Mouse (Mus musculus): ENCODE results near the gene Cops9.

Cops9 gene

DNA sequence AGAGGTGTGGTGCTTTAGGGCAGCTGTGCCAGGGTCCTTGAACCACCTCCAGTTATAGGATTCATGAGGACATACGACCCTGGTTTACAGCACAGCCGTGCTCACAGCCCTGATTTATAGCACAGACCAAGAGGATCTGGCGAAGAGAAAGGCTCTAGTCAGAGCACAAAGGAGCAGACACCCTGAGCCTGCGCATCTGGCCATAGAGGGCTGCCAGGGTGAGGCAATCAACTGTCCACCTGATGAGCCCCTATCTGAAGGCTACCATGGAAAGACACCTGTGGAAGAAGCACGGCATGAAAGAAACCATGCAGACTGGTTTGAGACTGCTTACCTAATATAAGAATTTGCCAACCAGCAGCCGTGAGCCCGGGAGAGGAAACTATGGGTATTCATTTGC, 4.8 kb upstream of the Cops9 start:
- no peak for DNase-seq (ENCODE audit: low read depth, low spot score)

- DNase-seq (ENCODE audit: low read depth, low spot score), result no peak
Measured at GRCm38 (mm10) chr1:92646111-92646510, 4.3 kb upstream of the Cops9 start.

GRCm38 (mm10) chr1:92644916-92645315, 3.1 kb upstream of the Cops9 start:
- DNase-seq (ENCODE audit: low read depth, low spot score), result no peak

DNA sequence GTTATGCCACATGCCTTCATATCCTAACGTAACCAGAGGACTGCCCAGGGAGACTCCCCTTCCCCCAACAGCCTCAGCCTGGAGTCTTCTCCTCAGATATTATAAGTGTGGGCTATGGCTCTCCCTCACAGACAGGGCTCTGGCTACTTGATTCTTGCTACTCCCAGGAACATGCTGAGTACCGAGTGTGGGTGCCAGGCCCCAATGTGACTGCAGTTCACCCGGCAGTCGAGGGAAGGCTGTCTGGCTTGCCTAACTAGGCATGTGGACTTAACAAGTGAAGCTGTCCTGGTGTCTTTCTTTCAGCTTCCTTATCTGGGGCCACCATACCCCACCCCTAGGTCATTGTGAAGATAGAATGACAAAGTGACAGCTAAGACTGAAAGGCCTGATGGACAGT, 1.9 kb upstream of the Cops9 start:
- no peak for DNase-seq (ENCODE audit: low read depth, low spot score)

DNA sequence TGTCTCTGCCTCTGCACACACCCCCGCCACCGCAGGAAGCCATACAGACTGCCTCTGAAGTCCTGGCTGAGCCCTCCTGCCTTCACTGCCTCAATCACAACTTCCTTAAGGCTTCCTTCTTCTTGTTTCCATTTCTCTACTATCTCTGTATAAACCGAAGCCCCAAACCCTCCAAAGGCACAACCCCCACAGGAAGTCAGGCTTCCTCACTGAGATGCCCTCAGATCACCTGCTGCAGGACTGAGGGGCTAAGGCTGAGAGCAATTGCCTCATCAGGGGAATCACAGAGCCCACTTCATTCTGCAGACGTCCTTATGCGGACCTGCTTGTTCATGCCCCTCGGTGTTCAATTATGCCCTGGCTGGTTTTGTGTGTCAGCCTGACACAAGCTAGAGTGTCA, 1.4 kb downstream of the Cops9 start:
- DNase-seq (ENCODE audit: low read depth, low spot score), result peak; percentile 53

DNA sequence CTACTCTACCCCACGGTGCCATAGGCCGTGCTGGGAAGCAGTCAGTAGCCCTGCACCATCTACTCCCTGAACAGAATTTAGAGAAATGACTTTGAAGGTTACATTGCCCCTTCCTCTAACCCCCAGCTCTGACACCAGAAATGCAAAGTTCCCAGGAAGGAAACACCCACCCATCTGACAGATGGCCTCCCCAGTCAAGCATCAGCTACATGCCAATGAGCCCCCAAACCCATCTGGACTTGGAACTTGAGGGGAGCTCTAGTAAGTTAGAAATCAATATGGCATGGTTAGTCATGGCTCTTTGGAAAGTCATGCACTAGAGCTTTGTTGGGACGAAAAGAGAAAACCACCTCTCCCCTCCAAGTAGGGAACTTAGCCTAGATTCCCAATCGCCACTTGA, 3.0 kb downstream of the Cops9 start:
- no peak for DNase-seq (ENCODE audit: low read depth, low spot score)

- no peak for DNase-seq (ENCODE audit: low read depth, low spot score)
Measured at GRCm38 (mm10) chr1:92638181-92638580, 3.6 kb downstream of the Cops9 start.

DNA sequence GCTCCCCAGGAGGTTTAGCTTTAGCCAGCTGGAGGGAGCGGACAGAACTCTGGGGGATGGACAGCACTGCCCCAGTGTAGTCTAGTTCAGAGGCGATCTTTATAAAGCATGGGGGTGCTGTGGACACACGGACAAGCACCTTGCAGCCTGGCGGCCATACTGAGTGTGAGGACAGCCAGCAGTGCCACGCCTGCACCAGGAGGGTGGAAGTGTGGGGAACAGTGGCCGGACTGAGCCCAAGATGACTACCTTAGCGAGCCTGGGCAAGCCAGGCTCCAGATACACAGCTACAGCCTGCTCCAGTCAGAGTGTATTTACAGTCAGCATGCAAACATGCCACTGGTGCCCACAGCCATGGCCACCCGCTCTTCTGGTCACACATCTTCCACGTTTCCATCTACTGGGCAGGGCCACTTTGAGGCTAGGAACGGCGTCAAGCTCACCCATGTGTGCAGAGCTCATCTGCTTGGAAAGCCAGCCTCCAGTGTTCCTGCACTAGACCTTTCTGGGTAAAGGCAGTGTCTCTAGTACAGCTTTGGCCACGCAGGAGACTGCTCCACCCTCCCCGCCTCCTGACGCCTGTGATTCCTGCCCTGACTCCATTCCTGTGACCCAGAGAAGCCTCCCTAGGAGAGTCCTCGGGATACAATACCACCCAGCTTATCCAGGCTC, 4.1 kb downstream of the Cops9 start:
- DNase-seq (ENCODE audit: low read depth, low spot score), result no peak

DNA sequence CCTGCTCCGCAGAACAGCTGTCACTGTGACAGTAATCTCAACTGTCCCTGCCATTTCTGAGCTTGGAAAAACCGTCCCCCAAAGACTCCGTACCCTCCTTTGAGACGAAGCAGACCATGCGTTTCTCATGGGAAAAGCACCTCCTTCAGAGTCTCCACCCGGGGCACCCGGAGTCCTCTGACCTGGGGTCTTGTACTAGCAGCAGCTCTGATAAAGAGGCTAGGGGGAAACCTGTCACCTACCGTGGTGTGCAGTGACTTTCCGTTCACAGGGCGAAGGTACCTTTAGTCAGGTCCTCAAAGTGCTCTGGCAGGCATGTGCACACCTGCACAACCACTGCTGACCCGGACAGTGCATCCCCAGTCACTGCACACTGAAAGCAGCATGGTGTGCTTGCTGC, 5.1 kb downstream of the Cops9 start:
- no peak for DNase-seq (ENCODE audit: low read depth, low spot score)

- no peak for DNase-seq (ENCODE audit: low read depth, low spot score)
Measured at GRCm38 (mm10) chr1:92636015-92636414, 5.8 kb downstream of the Cops9 start.

GRCm38 (mm10) chr1:92634976-92635599, 6.7 kb downstream of the Cops9 start:
- no peak for DNase-seq (ENCODE audit: low read depth, low spot score)

GRCm38 (mm10) chr1:92634569-92634968, 7.2 kb downstream of the Cops9 start:
- DNase-seq (ENCODE audit: low read depth, low spot score), result no peak

DNA sequence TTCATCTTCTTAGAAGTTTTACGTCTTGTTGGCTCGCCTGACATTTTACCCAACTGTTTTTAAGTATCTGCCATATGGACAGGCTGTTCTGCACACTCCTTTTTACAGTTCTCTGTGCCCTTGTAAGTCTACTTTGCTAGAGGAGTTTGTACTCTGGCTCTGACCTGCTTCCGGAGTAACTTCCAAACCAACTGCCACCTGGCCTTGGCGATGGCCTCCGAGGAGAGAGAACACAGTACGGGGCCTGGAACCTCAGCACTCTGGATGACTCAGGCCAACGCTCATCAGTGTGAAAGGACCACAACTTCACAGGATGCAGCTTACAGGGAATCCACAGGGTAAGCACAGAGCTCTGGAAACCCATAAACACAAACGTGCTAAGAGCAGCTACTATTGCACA, 8.1 kb downstream of the Cops9 start:
- DNase-seq (ENCODE audit: low read depth, low spot score), result no peak

GRCm38 (mm10) chr1:92632948-92633347, 8.8 kb downstream of the Cops9 start:
- peak; percentile 71 for DNase-seq (ENCODE audit: low read depth, low spot score)

DNA sequence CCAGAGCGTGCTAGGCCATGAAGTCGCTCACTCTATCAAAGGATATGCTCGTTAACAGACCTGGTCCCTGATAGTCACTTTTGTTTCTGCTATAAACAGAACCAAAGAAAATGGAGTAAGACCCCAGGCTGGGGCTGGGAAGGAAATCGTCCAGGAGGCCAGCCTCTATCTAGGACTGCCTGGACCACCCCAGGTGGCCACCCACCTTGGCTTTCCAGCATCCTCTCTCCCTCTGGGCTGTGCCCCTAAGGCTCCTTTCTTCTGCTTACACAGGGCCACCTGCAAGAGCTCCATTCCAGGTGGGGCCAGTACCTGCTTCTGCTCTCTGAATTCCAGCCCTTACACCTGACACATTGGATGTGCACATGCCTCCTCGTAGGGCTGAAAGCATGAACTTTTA, 9.6 kb downstream of the Cops9 start:
- no peak for DNase-seq (ENCODE audit: low read depth, low spot score)

GRCm38 (mm10) chr1:92628227-92628626, 13.6 kb downstream of the Cops9 start:
- DNase-seq (ENCODE audit: low read depth, low spot score), result no peak

DNA sequence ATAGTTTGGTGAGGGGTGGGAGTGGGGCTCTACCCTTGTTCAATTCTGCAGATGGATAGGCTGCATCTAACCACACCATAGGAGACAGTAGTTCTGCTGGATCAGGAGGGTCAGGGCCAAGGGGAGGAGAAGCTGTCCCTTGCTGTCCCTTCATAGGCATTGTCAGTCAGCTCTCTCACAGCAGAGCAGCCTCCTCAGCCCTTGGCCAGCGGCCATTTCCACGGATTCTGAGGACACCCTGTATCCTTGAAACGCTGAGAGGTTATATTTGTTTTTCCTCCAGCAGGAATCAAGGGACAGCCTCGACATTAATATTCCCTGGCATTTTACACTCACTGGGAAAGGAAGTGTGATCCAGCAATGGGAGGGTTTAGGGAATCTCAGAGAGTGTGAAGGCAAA, 23.4 kb downstream of the Cops9 start:
- no peak for DNase-seq (ENCODE audit: low read depth, low spot score)

GRCm38 (mm10) chr1:92617488-92617887, 24.3 kb downstream of the Cops9 start, which contains the start of gene Olfr12:
TSS of gene Olfr12 (plus strand) at chr1:92617788.
- no peak for DNase-seq (ENCODE audit: low read depth, low spot score)

DNA sequence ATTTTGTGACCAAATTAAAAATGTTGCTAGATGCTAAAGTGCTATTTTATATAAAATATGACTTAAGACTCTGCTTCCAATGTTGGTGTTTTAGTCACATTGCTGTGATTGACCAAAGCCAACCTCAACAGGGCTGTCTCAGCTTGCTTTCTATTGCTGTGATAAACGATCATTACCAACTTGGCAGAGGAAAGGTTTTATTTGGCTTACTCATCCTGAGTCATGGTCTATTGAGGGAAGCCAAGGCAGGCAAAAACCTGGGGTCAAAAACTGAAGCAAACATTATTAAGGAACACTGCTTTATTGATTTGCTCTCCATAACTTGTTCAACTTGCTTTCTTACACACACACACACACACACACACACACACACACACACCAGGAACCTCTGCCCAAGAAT, 25.7 kb downstream of the Cops9 start:
- DNase-seq (ENCODE audit: low read depth, low spot score), result no peak

GRCm38 (mm10) chr1:92614516-92614915, 27.3 kb downstream of the Cops9 start:
- no peak for DNase-seq (ENCODE audit: low read depth, low spot score)

DNA sequence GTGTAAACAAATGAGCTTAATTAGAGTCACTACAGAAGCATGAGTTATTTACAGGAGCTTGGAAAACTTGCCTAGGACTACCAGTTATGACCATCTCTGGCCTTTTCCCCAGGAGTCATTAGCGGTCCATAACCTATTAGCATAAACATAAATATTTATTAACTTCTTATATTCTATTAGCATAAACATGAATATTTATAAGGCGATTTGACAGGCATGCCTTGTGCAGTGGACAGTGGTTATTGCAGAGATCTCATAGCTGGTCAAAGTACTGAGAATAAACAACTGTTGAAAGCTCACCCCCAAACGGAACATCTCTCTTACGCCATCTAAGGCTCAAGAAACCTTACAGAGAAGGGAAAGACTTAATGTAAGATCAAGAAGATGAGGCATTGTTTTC, 28.6 kb downstream of the Cops9 start:
- DNase-seq (ENCODE audit: low read depth, low spot score), result no peak

- DNase-seq (ENCODE audit: low read depth, low spot score), result peak; percentile 51
Measured at GRCm38 (mm10) chr1:92611008-92611407, 30.8 kb downstream of the Cops9 start.

- DNase-seq (ENCODE audit: low read depth, low spot score), result no peak
Measured at GRCm38 (mm10) chr1:92607711-92608110, 34.1 kb downstream of the Cops9 start.

DNA sequence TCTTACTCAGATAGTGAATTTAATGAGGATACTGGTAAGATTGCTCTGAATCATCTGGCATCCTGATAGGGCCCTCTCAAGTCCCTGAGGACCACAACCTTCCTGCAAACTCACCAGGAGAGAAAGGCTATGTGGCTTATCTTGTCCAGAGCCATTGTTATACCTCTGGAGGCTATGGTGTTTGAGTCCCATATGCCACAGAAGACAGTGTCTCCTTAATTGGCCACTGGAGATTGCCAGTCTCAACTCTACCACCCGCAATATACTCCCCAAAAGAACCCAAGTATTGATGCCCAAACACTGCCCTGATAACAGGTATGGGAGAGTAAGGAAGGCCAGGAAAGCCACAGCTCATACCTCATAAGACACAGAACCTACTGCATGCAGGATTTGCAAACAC, 36.3 kb downstream of the Cops9 start, which contains the start of gene Olfr1410:
Olfr1410 (plus strand) TSS at position 301 of the 400 bp plus-strand sequence.
- DNase-seq (ENCODE audit: low read depth, low spot score), result no peak

Data from CD4-positive helper T cell, adult 2 months (primary cell).